Mouse (Mus musculus) liver, postnatal 0 days (tissue): ENCODE measurements around the gene Rgcc.

Source experiments
- CTCF ChIP-seq: sonication (generic); IDR thresholded peaks from 2 replicates; pipeline ENCODE4 v1.5.1; 2016; ENCODE audit warnings: antibody characterized with exemption, low read depth
- EP300 ChIP-seq: IDR thresholded peaks from 2 replicates; pipeline ENCODE4 v1.6.1; 2016; ENCODE audit warnings: antibody characterized with exemption, low read depth, mild to moderate bottlenecking

DNA sequence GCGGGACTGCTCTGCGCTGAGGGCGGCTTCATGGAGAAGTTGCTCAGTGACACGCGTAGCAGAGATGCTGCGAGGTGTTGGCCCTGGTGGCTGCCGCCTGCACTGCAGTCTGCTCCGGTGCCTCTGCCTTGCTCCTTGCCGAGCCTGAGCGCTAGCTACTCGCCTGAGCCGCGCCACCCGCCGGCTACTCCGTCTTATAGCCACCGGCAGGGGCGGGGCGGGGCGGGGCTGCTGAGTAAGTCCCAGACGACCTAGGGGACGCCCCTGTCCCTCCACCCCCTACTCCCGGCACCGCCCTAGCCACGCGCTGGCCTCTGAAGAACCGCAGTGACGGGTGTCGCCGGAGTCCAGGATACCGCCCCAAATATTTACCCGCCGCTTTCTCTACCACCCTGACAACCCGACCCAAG, at the start of gene Rgcc:
- peak; percentile 30; the same call in 1 of the 2 replicates for TF ChIP-seq EP300
- TF ChIP-seq CTCF: peak; percentile 98
